Mouse (Mus musculus) CD4-positive naive resting alpha-beta T cell, adult 76 days (primary cell): ENCODE measurements around the gene Il7r. TPM values are rescaled to one million over a fixed set of nuclear protein-coding genes. Genes with fewer than 3 reads are reported as not detected.

ENCODE experiments used
- total RNA-seq: library from RNA; stranded (reverse); gene quantifications from one replicate; pipeline ENCODE4 v1.2.4, GENCODE M21; 2023

Gene Il7r
- 283 TPM for total RNA-seq

DNA sequence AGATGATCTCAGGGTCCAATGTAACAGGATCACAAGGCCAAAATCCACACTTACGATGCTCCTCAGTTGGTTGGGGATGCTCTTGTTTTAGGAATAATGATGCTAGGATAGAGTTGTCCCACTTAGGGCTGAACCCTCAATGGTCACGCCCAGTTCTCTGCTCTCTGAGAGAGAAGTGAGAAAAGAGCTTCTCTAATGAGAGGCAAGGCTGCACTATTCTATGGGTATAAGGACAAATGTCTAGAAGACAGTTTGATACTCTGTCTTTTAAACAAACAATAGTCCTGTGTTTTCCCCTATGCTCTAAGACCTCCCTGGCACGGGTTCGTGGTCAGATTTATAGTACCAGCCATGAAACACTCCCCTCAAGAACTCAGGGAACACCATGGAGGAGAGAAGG, at the start of gene Il7r:
Il7r (minus strand) TSS at position 101 of the 400 bp plus-strand sequence.

Other genes with a start within 250 kb of the Il7r start
- gene Ugt3a2, start 194.6 kb downstream of the Il7r start, total RNA-seq = not detected
- 0.82 TPM for gene Capsl, start 94.1 kb downstream of the Il7r start, total RNA-seq
- 3.3 TPM for gene Spef2, start 218.7 kb upstream of the Il7r start, total RNA-seq